Mouse (Mus musculus) heart, embryonic 13.5 days (tissue): ENCODE data around the gene Gm15013. TPM values are rescaled to one million over a fixed set of nuclear protein-coding genes. Genes with fewer than 3 reads are reported as not detected.
"Not testable (repeated sequence)": the region's sequence is repeated elsewhere in the genome, so short reads cannot be mapped to it uniquely, and the experiment has no call there.

Experiments used
- ATAC-seq: fragments of 200-750 bp; cut with Nextera tagmentation; 2 replicates; pipeline ENCODE4 v1.8.0; 2017; ENCODE audit warnings: moderate TSS enrichment; ENCODE audit not compliant: insufficient number of reproducible peaks, low FRiP score, low TSS enrichment; ENCODE audit errors: extremely low read depth
- H3K27ac ChIP-seq: fragments of 300-500 bp; sonication (generic); replicated peaks from 2 replicates; pipeline ENCODE4 v1.5.1; 2015; ENCODE audit warnings: moderate library complexity, mild to moderate bottlenecking, inconsistent platforms
- H3K27me3 ChIP-seq: fragments of 300-500 bp; sonication (generic); replicated peaks from 2 replicates; pipeline ENCODE4 v1.6.1; 2015; ENCODE audit warnings: mild to moderate bottlenecking, inconsistent platforms
- H3K36me3 ChIP-seq: fragments of 300-500 bp; sonication (generic); 2 replicates; pipeline ENCODE4 v1.6.1; 2015; ENCODE audit warnings: mild to moderate bottlenecking, inconsistent platforms
- H3K4me1 ChIP-seq: fragments of 300-500 bp; sonication (generic); 2 replicates; pipeline ENCODE4 v1.6.1; 2015; ENCODE audit warnings: inconsistent platforms
- H3K4me2 ChIP-seq: fragments of 300-500 bp; sonication (generic); 2 replicates; pipeline ENCODE4 v1.6.1; 2015; ENCODE audit warnings: inconsistent platforms, mild to moderate bottlenecking, moderate library complexity
- H3K4me3 ChIP-seq: fragments of 300-500 bp; sonication (generic); 2 replicates; pipeline ENCODE4 v1.5.1; 2015; ENCODE audit warnings: moderate library complexity, mild to moderate bottlenecking, inconsistent platforms
- H3K9ac ChIP-seq: fragments of 300-500 bp; sonication (generic); 2 replicates; pipeline ENCODE4 v1.6.1; 2015; ENCODE audit warnings: inconsistent platforms, mild to moderate bottlenecking, moderate library complexity
- H3K9me3 ChIP-seq: fragments of 300-500 bp; sonication (generic); 2 replicates; pipeline ENCODE4 v1.6.1; 2016; ENCODE audit warnings: inconsistent platforms
- WGBS: fragments of 180-500 bp; shearing (Covaris S2); methylation state at CpG from one replicate; pipeline ENCODE4 v1.1.7; 2015; ENCODE audit warnings: mixed read lengths; 5-methylcytosine and 5-hydroxymethylcytosine counted together
- polyA plus RNA-seq: library from polyadenylated mRNA; unstranded; fragments of >200 nt; fragmentation: Nextera tagmentation; extraction: Ambion mirVana; gene quantifications from 2 replicates; pipeline ENCODE4 v1.2.1, GENCODE M21; 2015

Gm15013 gene
- polyA plus RNA-seq: 0.32 TPM in 1 of 2 replicates, not detected in the other

DNA sequence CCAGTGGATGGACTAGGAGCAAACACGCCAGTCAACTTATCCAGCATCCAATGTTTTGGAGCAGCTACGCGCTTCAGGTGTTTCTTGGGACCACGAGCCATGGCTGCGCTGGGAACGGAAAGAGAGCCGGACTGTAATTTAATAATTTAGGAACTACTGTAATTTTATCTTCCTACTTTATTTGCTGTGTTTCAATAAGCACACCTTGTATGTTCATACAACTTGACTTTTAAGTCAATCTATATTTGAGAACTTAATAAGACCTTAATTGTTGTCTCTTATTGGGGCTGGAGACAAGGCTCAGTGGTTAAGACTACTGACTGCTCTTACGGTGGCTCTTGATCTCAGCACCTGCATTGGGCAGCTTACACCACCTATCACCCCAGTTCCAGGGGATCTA is at the start of gene Gm15013:
Gm15013 (minus strand) TSS at position 101 of the 400 bp plus-strand sequence.
- Histone ChIP-seq H3K4me2 (no peak within 1 kb of the TSS), H3K9ac (no peak within 1 kb of the TSS), H3K4me3 (no peak within 1 kb of the TSS), H3K4me1 (no peaks in the 10 kb centered on the region), H3K27ac (no peak within 1 kb of the TSS), H3K36me3 (peaks cover 9% of the 10 kb centered on the region), H3K9me3 (no peaks in the 10 kb centered on the region), H3K27me3 (no peaks in the 10 kb centered on the region)
- no peak for ATAC-seq
- 91% methylated on average over 8 of the region's 8 CpGs for WGBS

DNA sequence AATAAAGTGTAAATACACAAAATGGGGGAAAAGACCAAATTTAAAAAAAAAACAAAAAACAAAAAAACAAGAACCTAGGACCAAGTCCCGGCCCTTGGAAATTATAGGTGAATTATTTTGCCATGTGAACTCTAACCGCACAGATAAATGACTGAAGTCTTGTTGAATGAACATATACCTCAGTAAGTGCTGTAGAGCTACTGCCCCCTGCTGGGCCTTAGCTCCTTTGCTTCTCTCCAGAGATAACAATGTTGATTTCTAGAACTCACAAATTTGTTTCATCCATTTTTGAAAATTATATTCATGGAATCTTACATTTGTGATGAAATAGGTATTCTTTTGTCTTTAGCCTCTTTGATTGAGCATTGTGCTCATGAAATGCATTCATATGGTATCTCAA is 48.3 kb upstream of the Gm15013 start:
- Histone ChIP-seq H3K4me3 (no peak overlapping the region), H3K9ac (no peak overlapping the region), H3K36me3 (no peaks in the 10 kb centered on the region), H3K27me3 (no peaks in the 10 kb centered on the region), H3K9me3 (no peaks in the 10 kb centered on the region), H3K4me2 (no peak overlapping the region), H3K4me1 (no peaks in the 10 kb centered on the region), H3K27ac (no peak overlapping the region)
- 69% methylated on average over 2 of the region's 2 CpGs for WGBS
- ATAC-seq: no peak

GRCm38 (mm10) chrX:139758634-139759033 is 44.4 kb upstream of the Gm15013 start:
- not testable (repeated sequence) for H3K4me2 ChIP-seq, H3K27ac ChIP-seq, ATAC-seq, H3K9me3 ChIP-seq, H3K4me3 ChIP-seq, H3K9ac ChIP-seq, H3K27me3 ChIP-seq, H3K4me1 ChIP-seq, H3K36me3 ChIP-seq
- WGBS: 51% methylated on average over 3 of the region's 3 CpGs

DNA sequence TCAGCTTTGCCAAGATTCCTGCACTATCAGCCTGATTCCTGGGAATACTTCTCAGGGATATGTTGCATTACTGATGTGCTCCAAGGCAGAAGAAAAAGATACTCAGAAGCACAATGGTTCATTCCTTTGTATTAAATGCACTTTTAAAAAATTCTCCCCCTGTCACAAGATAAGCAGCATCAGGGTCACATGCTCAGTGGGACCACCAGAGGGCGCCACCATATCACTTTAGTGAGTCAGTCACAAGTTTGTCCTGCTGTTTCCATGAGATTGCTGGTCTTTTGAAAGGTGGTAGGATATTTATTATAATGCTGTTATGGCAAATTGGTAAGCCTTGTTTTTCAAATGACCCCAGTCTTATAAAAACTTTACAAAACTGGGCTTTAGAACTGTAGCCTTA is 37.6 kb upstream of the Gm15013 start:
- Histone ChIP-seq H3K4me1 (no peaks in the 10 kb centered on the region), H3K4me2 (no peak overlapping the region), H3K9me3 (peaks cover 3% of the 10 kb centered on the region; the same call in 1 of the 2 replicates), H3K36me3 (peaks cover 25% of the 10 kb centered on the region), H3K27ac (no peak overlapping the region), H3K27me3 (no peaks in the 10 kb centered on the region), H3K4me3 (no peak overlapping the region), H3K9ac (no peak overlapping the region)
- no peak for ATAC-seq
- WGBS: 7% methylated on average over 1 of the region's 1 CpGs

DNA sequence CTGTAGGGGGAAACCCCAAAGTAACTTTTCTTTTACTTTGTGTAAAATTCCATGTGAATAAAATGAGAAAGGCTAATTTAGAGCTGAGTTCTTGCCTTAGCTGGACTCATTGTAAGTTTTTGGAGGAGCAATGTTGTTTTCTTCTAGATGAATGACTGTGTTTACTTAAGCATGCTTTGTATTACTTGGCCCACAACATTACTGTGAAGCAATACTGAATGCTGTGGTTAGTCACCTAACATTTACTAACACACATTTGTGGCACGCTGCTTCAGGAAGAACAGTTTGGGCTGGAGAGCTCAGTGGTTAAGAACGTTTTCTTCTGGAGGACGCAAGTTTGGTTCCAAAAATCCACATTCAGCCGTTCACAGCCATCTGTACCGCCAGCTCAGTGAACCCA is 22.8 kb upstream of the Gm15013 start:
- no peak overlapping the region for H3K9ac ChIP-seq
- no peak for ATAC-seq
- no peak overlapping the region for H3K27ac ChIP-seq
- no peak overlapping the region for H3K4me2 ChIP-seq
- H3K36me3 ChIP-seq: peaks cover 34% of the 10 kb centered on the region
- no peaks in the 10 kb centered on the region for H3K27me3 ChIP-seq
- 75% methylated on average over 5 of the region's 5 CpGs for WGBS
- no peaks in the 10 kb centered on the region for H3K9me3 ChIP-seq
- no peak overlapping the region for H3K4me3 ChIP-seq
- H3K4me1 ChIP-seq: no peaks in the 10 kb centered on the region

GRCm38 (mm10) chrX:139730541-139730940 is 16.3 kb upstream of the Gm15013 start:
- no peak overlapping the region for H3K27ac ChIP-seq
- no peak overlapping the region for H3K9ac ChIP-seq
- H3K4me2 ChIP-seq: no peak overlapping the region
- H3K9me3 ChIP-seq: no peaks in the 10 kb centered on the region
- no peaks in the 10 kb centered on the region for H3K4me1 ChIP-seq
- ATAC-seq: no peak
- WGBS: 79% methylated on average over 3 of the region's 3 CpGs
- H3K4me3 ChIP-seq: no peak overlapping the region
- no peaks in the 10 kb centered on the region for H3K27me3 ChIP-seq
- H3K36me3 ChIP-seq: peaks cover 43% of the 10 kb centered on the region

GRCm38 (mm10) chrX:139722350-139722749 is 8.1 kb upstream of the Gm15013 start:
- WGBS: 85% methylated on average over 2 of the region's 2 CpGs
- no peak for ATAC-seq
- peaks cover 15% of the 10 kb centered on the region; the same call in 1 of the 2 replicates for H3K36me3 ChIP-seq

DNA sequence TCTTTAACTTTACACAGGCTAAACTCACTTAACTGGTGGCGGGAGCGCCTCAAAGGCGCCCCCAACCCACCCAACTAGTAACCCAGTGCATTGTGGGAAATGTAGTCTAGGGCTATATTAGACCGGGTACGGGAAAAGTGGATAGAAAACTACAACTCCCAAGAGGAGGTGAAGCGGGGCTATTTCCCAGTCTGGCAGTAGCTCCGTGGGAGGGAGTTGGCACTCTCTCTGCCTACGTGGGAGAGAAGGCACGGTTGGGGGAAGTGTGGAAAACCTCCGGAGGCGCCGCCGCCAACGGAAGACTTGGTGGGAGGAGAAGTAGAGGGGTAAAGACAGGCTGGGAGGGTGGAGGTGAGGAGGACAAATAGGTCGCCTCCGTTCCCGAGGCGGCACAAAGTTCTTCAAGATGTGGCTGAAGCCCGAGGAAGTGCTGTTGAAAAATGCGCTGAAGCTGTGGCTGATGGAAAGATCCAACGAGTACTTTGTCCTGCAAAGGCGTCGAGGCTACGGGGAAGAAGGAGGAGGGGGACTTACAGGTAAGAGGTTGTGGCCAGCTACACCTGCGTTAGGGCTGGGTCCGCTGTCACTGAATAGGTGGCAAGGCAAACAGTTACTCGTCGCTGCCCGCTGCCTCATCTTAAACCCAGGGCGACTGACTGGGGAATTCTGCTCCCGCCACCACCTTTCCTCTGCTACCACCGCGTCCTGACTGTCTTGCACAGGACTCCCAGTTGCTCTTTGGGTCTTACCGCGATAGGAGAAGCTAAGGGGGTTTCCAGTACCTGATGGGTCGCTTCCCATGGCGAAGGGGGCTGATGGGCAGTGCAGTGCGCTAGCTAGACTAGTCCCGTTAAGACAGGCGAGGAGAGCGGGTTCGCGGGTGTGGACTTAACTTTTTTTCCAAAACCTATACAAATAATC is 29.2 kb downstream of the Gm15013 start, which contains the start of gene Tbc1d8b:
Tbc1d8b (plus strand) TSS at position 222 of the 921 bp plus-strand sequence.
- H3K4me2 ChIP-seq: peak within 1 kb of the TSS; percentile 70
- peak within 1 kb of the TSS; percentile 68 for H3K4me3 ChIP-seq
- peaks cover 5% of the 10 kb centered on the region; the same call in 1 of the 2 replicates for H3K4me1 ChIP-seq
- peak; percentile 93 for ATAC-seq
- 0 out of 2 replicates have a peak, but pooled peaks cover 3% of the 10 kb centered on the region for H3K27me3 ChIP-seq
- no peaks in the 10 kb centered on the region for H3K36me3 ChIP-seq
- no peaks in the 10 kb centered on the region for H3K9me3 ChIP-seq
- H3K27ac ChIP-seq: peak within 1 kb of the TSS; percentile 58
- peak within 1 kb of the TSS; percentile 84 for H3K9ac ChIP-seq
- WGBS: 6% methylated on average over 39 of the region's 43 CpGs

More at GRCm38 (mm10) chrX:139722350-139722749, 8.1 kb upstream of the Gm15013 start:
- Histone ChIP-seq H3K9me3 (no peaks in the 10 kb centered on the region), H3K9ac (no peak overlapping the region), H3K27me3 (no peaks in the 10 kb centered on the region), H3K4me3 (no peak overlapping the region), H3K27ac (no peak overlapping the region), H3K4me2 (no peak overlapping the region), H3K4me1 (no peaks in the 10 kb centered on the region)

- Histone ChIP-seq H3K4me3 (peak overlapping the region; percentile 68), H3K36me3 (no peaks in the 10 kb centered on the region), H3K27me3 (0 out of 2 replicates have a peak, but pooled peaks cover 3% of the 10 kb centered on the region), H3K4me1 (peaks cover 5% of the 10 kb centered on the region; the same call in 1 of the 2 replicates), H3K9me3 (no peaks in the 10 kb centered on the region), H3K4me2 (peak overlapping the region; percentile 70), H3K27ac (peak overlapping the region; percentile 32; the same call in 1 of the 2 replicates), H3K9ac (peak overlapping the region; percentile 84)
- peak; percentile 6; the same call in 1 of the 2 replicates for ATAC-seq
- WGBS: 17% methylated on average over 8 of the region's 8 CpGs
These were observed 29.9 kb downstream of the Gm15013 start for GRCm38 (mm10) chrX:139684410-139684774.

DNA sequence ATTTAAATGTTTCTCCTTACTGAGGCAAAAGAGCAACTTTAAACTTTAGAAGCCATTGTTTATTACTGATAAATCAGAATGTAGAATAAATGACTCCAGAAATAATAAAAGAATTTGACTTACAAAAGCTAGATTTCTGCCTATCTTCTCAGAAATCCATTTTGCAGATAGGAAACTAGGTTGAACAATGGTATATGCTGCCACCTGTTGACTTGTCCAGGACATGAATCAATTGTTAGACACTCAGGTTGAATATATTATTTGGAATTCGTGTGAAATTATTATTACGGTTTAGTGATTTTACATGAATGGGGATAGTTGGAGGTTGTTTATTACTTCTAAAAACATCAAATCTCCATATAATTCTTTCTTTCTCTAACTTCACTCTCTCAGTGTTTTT is 48.5 kb downstream of the Gm15013 start:
- Histone ChIP-seq H3K4me2 (no peak overlapping the region), H3K9ac (no peak overlapping the region), H3K27ac (no peak overlapping the region), H3K36me3 (no peaks in the 10 kb centered on the region), H3K4me3 (no peak overlapping the region), H3K27me3 (no peaks in the 10 kb centered on the region), H3K4me1 (no peaks in the 10 kb centered on the region), H3K9me3 (no peaks in the 10 kb centered on the region)
- 79% methylated on average over 2 of the region's 2 CpGs for WGBS
- ATAC-seq: no peak
